Mouse (Mus musculus) liver, postnatal 0 days (tissue): Measurements from ENCODE around the gene Nsun2. TPM values are rescaled to one million over a fixed set of nuclear protein-coding genes. Genes with fewer than 3 reads are reported as not detected.

Source experiments
- ATAC-seq: fragments of 200-750 bp; cut with Nextera tagmentation; 2 replicates; pipeline ENCODE4 v1.8.0; 2017; ENCODE audit warnings: mild to moderate bottlenecking, moderate library complexity
- DNase-seq: peaks from one replicate; pipeline ENCODE4 v3.0.0-alpha.2; 2016
- H3K27ac ChIP-seq: fragments of 300-500 bp; sonication (generic); 2 replicates; pipeline ENCODE4 v1.5.1; 2014; ENCODE audit warnings: antibody characterized with exemption, moderate library complexity, mild to moderate bottlenecking, low read depth
- H3K27me3 ChIP-seq: fragments of 300-500 bp; sonication (generic); 2 replicates; pipeline ENCODE4 v1.6.1; 2014; ENCODE audit warnings: low read length, control low read depth, mixed read lengths; ENCODE audit not compliant: insufficient read depth
- H3K36me3 ChIP-seq: fragments of 300-500 bp; sonication (generic); replicated peaks from 2 replicates; pipeline ENCODE4 v1.6.1; 2014; ENCODE audit warnings: mild to moderate bottlenecking, control low read depth, low read length, moderate library complexity, mixed read lengths; ENCODE audit not compliant: insufficient read depth
- H3K4me1 ChIP-seq: fragments of 300-500 bp; sonication (generic); 2 replicates; pipeline ENCODE4 v1.6.1; 2014; ENCODE audit warnings: antibody characterized with exemption, mild to moderate bottlenecking, control low read depth; ENCODE audit not compliant: insufficient read depth
- H3K4me2 ChIP-seq: fragments of 300-500 bp; sonication (generic); 2 replicates; pipeline ENCODE4 v1.6.1; 2014; ENCODE audit warnings: low read depth, mild to moderate bottlenecking, low read length, moderate library complexity, mixed read lengths
- H3K4me3 ChIP-seq: fragments of 300-500 bp; sonication (generic); 2 replicates; pipeline ENCODE4 v1.5.1; 2014; ENCODE audit warnings: low read depth, low read length
- H3K9ac ChIP-seq: fragments of 300-500 bp; sonication (generic); replicated peaks from 2 replicates; pipeline ENCODE4 v1.6.1; 2014; ENCODE audit warnings: mild to moderate bottlenecking, moderate library complexity
- H3K9me3 ChIP-seq: fragments of 300-500 bp; sonication (generic); 2 replicates; pipeline ENCODE4 v1.6.1; 2016; ENCODE audit warnings: mild to moderate bottlenecking, control low read depth, low read length, mixed read lengths
- CTCF ChIP-seq: sonication (generic); IDR thresholded peaks from 2 replicates; pipeline ENCODE4 v1.5.1; 2016; ENCODE audit warnings: antibody characterized with exemption, low read depth
- EP300 ChIP-seq: IDR thresholded peaks from 2 replicates; pipeline ENCODE4 v1.6.1; 2016; ENCODE audit warnings: antibody characterized with exemption, low read depth, mild to moderate bottlenecking
- WGBS: fragments of 180-500 bp; shearing (Covaris S2); extraction: QIAGEN DNeasy Blood & Tissue Kit; methylation state at CpG from one replicate; pipeline ENCODE4 v1.1.7; 2014; ENCODE audit not compliant: insufficient replicate concordance; 5-methylcytosine and 5-hydroxymethylcytosine counted together
- polyA plus RNA-seq: library from polyadenylated mRNA; unstranded; fragments of >200 nt; fragmentation: Nextera tagmentation; extraction: Ambion mirVana; gene quantifications from 2 replicates; pipeline ENCODE4 v1.2.1, GENCODE M21; 2015

Gene Nsun2
- polyA plus RNA-seq = 46.0 and 47.5 TPM in 2 replicates

- WGBS = under 1% methylated on average over 82 of the region's 155 CpGs
Measured at GRCm38 (mm10) chr13:69533405-69534333, at the start of gene Nsun2. Gene Nsun2 (plus strand): TSS chr13:69533746.

GRCm38 (mm10) chr13:69485326-69485725, 48.2 kb upstream of the Nsun2 start:
- 11% methylated on average over 6 of the region's 6 CpGs for WGBS
- H3K9me3 ChIP-seq = no peaks in the 10 kb centered on the region

More at GRCm38 (mm10) chr13:69533405-69534333, at the start of gene Nsun2:
- Histone ChIP-seq H3K27me3 (no peaks in the 10 kb centered on the region), H3K4me2 (peak within 1 kb of the TSS; percentile 96), H3K4me3 (peak within 1 kb of the TSS; percentile 93), H3K9ac (peak within 1 kb of the TSS; percentile 75), H3K4me1 (peaks cover 33% of the 10 kb centered on the region), H3K9me3 (no peaks in the 10 kb centered on the region), H3K27ac (peak within 1 kb of the TSS; percentile 94), H3K36me3 (peaks cover 6% of the 10 kb centered on the region)
- ATAC-seq (peak; percentile 33), DNase-seq (peak; percentile 68)
- TF ChIP-seq EP300 (no peak), CTCF (no peak)

GRCm38 (mm10) chr13:69485833-69486232, 47.7 kb upstream of the Nsun2 start:
- Histone ChIP-seq H3K27ac (no peak overlapping the region), H3K4me2 (no peak overlapping the region), H3K36me3 (no peaks in the 10 kb centered on the region), H3K4me1 (peaks cover 7% of the 10 kb centered on the region; the same call in 1 of the 2 replicates), H3K9me3 (no peaks in the 10 kb centered on the region), H3K4me3 (no peak overlapping the region), H3K27me3 (peaks cover 49% of the 10 kb centered on the region), H3K9ac (no peak overlapping the region)
- TF ChIP-seq CTCF = no peak
- no peak for DNase-seq
- 50% methylated on average over 7 of the region's 7 CpGs for WGBS
- ATAC-seq = no peak

More at GRCm38 (mm10) chr13:69485326-69485725, 48.2 kb upstream of the Nsun2 start:
- no peak overlapping the region for H3K27ac ChIP-seq
- peaks cover 53% of the 10 kb centered on the region for H3K27me3 ChIP-seq
- ATAC-seq = no peak
- H3K9ac ChIP-seq = no peak overlapping the region
- no peak overlapping the region for H3K4me3 ChIP-seq
- no peaks in the 10 kb centered on the region for H3K36me3 ChIP-seq
- peak; percentile 58 for TF ChIP-seq CTCF
- no peak for TF ChIP-seq EP300
- no peak overlapping the region for H3K4me2 ChIP-seq
- H3K4me1 ChIP-seq = peaks cover 7% of the 10 kb centered on the region; the same call in 1 of the 2 replicates
- DNase-seq = no peak

GRCm38 (mm10) chr13:69487108-69487507, 46.4 kb upstream of the Nsun2 start:
- Histone ChIP-seq H3K27me3 (peaks cover 38% of the 10 kb centered on the region), H3K27ac (no peak overlapping the region), H3K9ac (no peak overlapping the region), H3K36me3 (no peaks in the 10 kb centered on the region), H3K4me2 (no peak overlapping the region), H3K4me1 (peaks cover 4% of the 10 kb centered on the region; the same call in 1 of the 2 replicates), H3K9me3 (no peaks in the 10 kb centered on the region), H3K4me3 (no peak overlapping the region)
- DNase-seq (no peak), ATAC-seq (no peak)
- TF ChIP-seq CTCF = no peak
- TF ChIP-seq EP300 = no peak
- 73% methylated on average over 7 of the region's 7 CpGs for WGBS

- H3K4me3 ChIP-seq = no peak overlapping the region
- no peak for DNase-seq
- peaks cover 31% of the 10 kb centered on the region for H3K27me3 ChIP-seq
Measured at GRCm38 (mm10) chr13:69487611-69488275, 45.8 kb upstream of the Nsun2 start.

GRCm38 (mm10) chr13:69488565-69489255, 44.8 kb upstream of the Nsun2 start:
- WGBS = 24% methylated on average over 13 of the region's 13 CpGs
- DNase-seq (no peak), ATAC-seq (no peak)
- Histone ChIP-seq H3K4me1 (0 out of 2 replicates have a peak, but pooled peaks cover 3% of the 10 kb centered on the region), H3K27ac (no peak overlapping the region), H3K27me3 (peaks cover 22% of the 10 kb centered on the region; the same call in 1 of the 2 replicates), H3K4me3 (no peak overlapping the region), H3K4me2 (no peak overlapping the region), H3K9ac (no peak overlapping the region), H3K36me3 (no peaks in the 10 kb centered on the region), H3K9me3 (no peaks in the 10 kb centered on the region)
- TF ChIP-seq EP300 (no peak), CTCF (no peak)

More at GRCm38 (mm10) chr13:69487611-69488275, 45.8 kb upstream of the Nsun2 start:
- WGBS = 4% methylated on average over 26 of the region's 26 CpGs
- no peaks in the 10 kb centered on the region for H3K36me3 ChIP-seq
- H3K9ac ChIP-seq = no peak overlapping the region
- no peaks in the 10 kb centered on the region for H3K9me3 ChIP-seq
- H3K27ac ChIP-seq = no peak overlapping the region
- no peak for TF ChIP-seq EP300
- no peak for ATAC-seq
- H3K4me1 ChIP-seq = 0 out of 2 replicates have a peak, but pooled peaks cover 3% of the 10 kb centered on the region
- peak overlapping the region; percentile 40 for H3K4me2 ChIP-seq
